Comparison of ENCODE assay signal across 21 mouse cellular contexts in genomic region chr7:39981647-39982046, GRCm38 (mm10).
A peak's percentile ranks its signal among the peaks of the same experiment; 100 is the strongest.
DNase-seq lines count a peak whose midpoint lies in the region; ATAC-seq and TF ChIP-seq lines count a peak whose summit lies in the region.
"Had no signal": no experiment of that assay in that cellular context is flagged by ENCODE, and none has a peak within 500 bp of the region (broad histone marks: within the 10 kb centered on the region; RNA-seq: fewer than 3 reads in every experiment).

No protein-coding gene starts in this region.

- H3K79me2 ChIP-seq in liver, adult 2 months (ENCODE audit: control insufficient read depth, insufficient read depth, low read length), result no peaks in the 10 kb centered on the region

- no peak for TF ChIP-seq CTCF in liver, adult 2 months (IDR thresholded peaks at IDR 0.05; ENCODE audit: low read depth, low read length)
- no peak for TF ChIP-seq CTCF in liver, embryonic 14.5 days (IDR thresholded peaks at IDR 0.05; ENCODE audit: low read depth)
- TF ChIP-seq CTCF in liver, postnatal 0 days (IDR thresholded peaks at IDR 0.05; ENCODE audit: low read depth), result no peak

- H3K36me3 ChIP-seq in heart, embryonic 10.5 days, result no peaks in the 10 kb centered on the region
- no peaks in the 10 kb centered on the region for H3K36me3 ChIP-seq in liver, adult 2 months (ENCODE audit: control insufficient read depth, insufficient read depth, low read length)
- no peaks in the 10 kb centered on the region for H3K36me3 ChIP-seq in liver, embryonic 12.5 days
- H3K36me3 ChIP-seq in liver, embryonic 14.5 days (replicated peaks; ENCODE audit: control insufficient read depth, insufficient read depth, low read depth), result no peaks in the 10 kb centered on the region
- H3K36me3 ChIP-seq in liver, postnatal 0 days (replicated peaks; ENCODE audit: insufficient read depth, low read length), result no peaks in the 10 kb centered on the region
- H3K36me3 ChIP-seq: G1E had no signal

- ATAC-seq in liver, embryonic 12.5 days, result no peak
- no peak for ATAC-seq in liver, embryonic 14.5 days (ENCODE audit: insufficient read depth)
- ATAC-seq in liver, postnatal 0 days, result no peak
- ATAC-seq: activated CD4-positive, CD25-positive, alpha-beta regulatory T cell, adult 4 months; CD4-positive, CD25-positive, alpha-beta regulatory T cell, adult 4 months; Patski had no signal

- no peak overlapping the region for H3K9ac ChIP-seq in liver, adult 2 months (ENCODE audit: low read depth, low read length)
- H3K9ac ChIP-seq in liver, embryonic 12.5 days, result no peak overlapping the region
- no peak overlapping the region for H3K9ac ChIP-seq in liver, embryonic 14.5 days (replicated peaks)
- H3K9ac ChIP-seq in liver, postnatal 0 days (replicated peaks), result no peak overlapping the region

- H3K27ac ChIP-seq in heart, embryonic 10.5 days, result no peak overlapping the region
- H3K27ac ChIP-seq in liver, adult 2 months (replicated peaks; ENCODE audit: insufficient read depth, low read depth, low read length), result peak overlapping the region; percentile 75
- H3K27ac ChIP-seq in liver, embryonic 12.5 days, result no peak overlapping the region
- no peak overlapping the region for H3K27ac ChIP-seq in liver, embryonic 14.5 days
- no peak overlapping the region for H3K27ac ChIP-seq in liver, postnatal 0 days (ENCODE audit: low read depth)

- TF ChIP-seq EP300 in liver, embryonic 14.5 days (IDR thresholded peaks at IDR 0.05; ENCODE audit: low read depth), result no peak
- no peak for TF ChIP-seq EP300 in liver, postnatal 0 days (IDR thresholded peaks at IDR 0.05; ENCODE audit: low read depth)

- no peaks in the 10 kb centered on the region for H3K9me3 ChIP-seq in heart, embryonic 10.5 days
- no peaks in the 10 kb centered on the region for H3K9me3 ChIP-seq in liver, embryonic 12.5 days (replicated peaks)
- no peaks in the 10 kb centered on the region for H3K9me3 ChIP-seq in liver, embryonic 14.5 days (ENCODE audit: control insufficient read depth, low read length)
- no peaks in the 10 kb centered on the region for H3K9me3 ChIP-seq in liver, postnatal 0 days (ENCODE audit: low read length)

- no peak overlapping the region for H3K4me2 ChIP-seq in liver, embryonic 12.5 days
- H3K4me2 ChIP-seq in liver, embryonic 14.5 days (ENCODE audit: low read depth), result no peak overlapping the region
- no peak overlapping the region for H3K4me2 ChIP-seq in liver, postnatal 0 days (ENCODE audit: low read depth, low read length)

- H3K4me1 ChIP-seq in heart, embryonic 10.5 days, result no peaks in the 10 kb centered on the region
- H3K4me1 ChIP-seq in liver, adult 2 months (ENCODE audit: control insufficient read depth, insufficient read depth, low read length), result peaks cover 15% of the 10 kb centered on the region
- H3K4me1 ChIP-seq in liver, embryonic 12.5 days, result no peaks in the 10 kb centered on the region
- no peaks in the 10 kb centered on the region for H3K4me1 ChIP-seq in liver, embryonic 14.5 days (replicated peaks; ENCODE audit: control insufficient read depth in 2 of 2, insufficient read depth in 2 of 2, low read length in 1 of 2)
- H3K4me1 ChIP-seq in liver, postnatal 0 days (ENCODE audit: insufficient read depth), result no peaks in the 10 kb centered on the region

- H3K27me3 ChIP-seq in heart, embryonic 10.5 days (ENCODE audit: insufficient read depth, poor library complexity, severe bottlenecking), result no peaks in the 10 kb centered on the region
- no peaks in the 10 kb centered on the region for H3K27me3 ChIP-seq in liver, adult 2 months (ENCODE audit: control insufficient read depth, insufficient read depth, low read length)
- H3K27me3 ChIP-seq in liver, embryonic 12.5 days (replicated peaks), result no peaks in the 10 kb centered on the region
- H3K27me3 ChIP-seq in liver, embryonic 14.5 days (ENCODE audit: control insufficient read depth, insufficient read depth, low read length), result no peaks in the 10 kb centered on the region
- H3K27me3 ChIP-seq in liver, postnatal 0 days (ENCODE audit: insufficient read depth, low read length), result no peaks in the 10 kb centered on the region
- H3K27me3 ChIP-seq: CH12.LX, Patski had no signal

- H3K4me3 ChIP-seq in heart, embryonic 10.5 days, result no peak overlapping the region
- no peak overlapping the region for H3K4me3 ChIP-seq in liver, adult 2 months (ENCODE audit: insufficient read depth, low read depth, low read length)
- no peak overlapping the region for H3K4me3 ChIP-seq in liver, embryonic 12.5 days
- no peak overlapping the region for H3K4me3 ChIP-seq in liver, embryonic 14.5 days (ENCODE audit: insufficient read depth in 1 of 2, low read depth in 2 of 2, low read length in 2 of 2)
- H3K4me3 ChIP-seq in liver, postnatal 0 days (ENCODE audit: low read depth, low read length), result no peak overlapping the region

- WGBS in heart, embryonic 10.5 days, result 72% methylated on average over 4 of the region's 4 CpGs
- 23% methylated on average over 4 of the region's 4 CpGs for WGBS in liver, adult 2 months
- WGBS in liver, embryonic 12.5 days (ENCODE audit: insufficient replicate concordance), result 52% methylated on average over 4 of the region's 4 CpGs
- WGBS in liver, embryonic 14.5 days (ENCODE audit: insufficient replicate concordance), result 50% methylated on average over 4 of the region's 4 CpGs
- WGBS in liver, postnatal 0 days (ENCODE audit: insufficient replicate concordance), result 65% methylated on average over 4 of the region's 4 CpGs

- peak; percentile 18 for DNase-seq in heart, adult 11 months
- DNase-seq in heart, embryonic 10.5 days (ENCODE audit: low spot score), result no peak
- peak; percentile 96 for DNase-seq in liver, adult 2 months (ENCODE audit: extremely low read depth, low read depth, low spot score)
- DNase-seq in liver, embryonic 14.5 days (ENCODE audit: low read depth in 3 of 3, low spot score in 3 of 3), result peak in 2 of 3 experiments; percentile 7 to 12
- no peak for DNase-seq in liver, postnatal 0 days
- DNase-seq: adrenal gland, adult 2 months; adrenal gland, adult 8-10 months; adrenal gland, postnatal 10 days; adrenal gland, postnatal 14 days; adrenal gland, postnatal 25 days; adrenal gland, postnatal 36 days; B cell, adult 2 months; cerebellum, adult 11 months; cerebellum, adult 11-12 months; cerebellum, adult 18-20 months had no signal

- TF ChIP-seq POLR2A in liver, adult 2 months (IDR thresholded peaks at IDR 0.05; ENCODE audit: extremely low read depth, insufficient read depth, low read length), result no peak

Comparison
In these comparisons a context has a peak if more than half of its experiments do, and no peak if none do; other contexts are left out.
1. DNase-seq: peak in heart, adult 11 months (single experiment), liver, adult 2 months (single experiment) and liver, embryonic 14.5 days (2 of 3); none in heart, embryonic 10.5 days (single experiment) and liver, postnatal 0 days (single experiment).